Mouse (Mus musculus) c-Kit-positive CD71-positive TER-119-positive erythroid progenitor cells, embryonic 14.5 days (primary cell): ENCODE results near the gene Fam89b.

Experiments
- DNase-seq: peaks from one replicate; pipeline ENCODE4 v3.0.0-alpha.2; 2013; ENCODE audit warnings: low spot score

The Fam89b gene

DNA sequence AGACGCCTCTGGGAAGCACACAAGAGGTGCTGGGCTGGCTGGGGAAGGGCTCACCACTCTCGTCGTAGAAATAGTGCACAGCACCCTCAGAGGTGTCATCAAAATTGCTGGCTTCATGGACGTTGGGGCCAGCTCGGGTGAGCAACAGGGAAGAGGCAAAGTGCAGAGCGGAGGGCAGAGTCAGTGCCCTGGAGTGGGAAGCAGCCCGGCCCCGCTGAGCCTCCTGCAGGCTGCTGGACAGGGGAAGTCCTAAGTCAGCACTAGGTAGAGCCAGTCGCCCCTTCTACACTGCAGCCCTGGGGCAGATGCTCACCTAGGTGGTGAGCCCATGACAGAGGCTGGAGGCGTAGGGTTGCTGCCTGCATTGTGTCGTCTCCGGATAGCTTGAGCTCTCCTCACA is 45.2 kb downstream of the Fam89b start:
- no peak for DNase-seq

DNA sequence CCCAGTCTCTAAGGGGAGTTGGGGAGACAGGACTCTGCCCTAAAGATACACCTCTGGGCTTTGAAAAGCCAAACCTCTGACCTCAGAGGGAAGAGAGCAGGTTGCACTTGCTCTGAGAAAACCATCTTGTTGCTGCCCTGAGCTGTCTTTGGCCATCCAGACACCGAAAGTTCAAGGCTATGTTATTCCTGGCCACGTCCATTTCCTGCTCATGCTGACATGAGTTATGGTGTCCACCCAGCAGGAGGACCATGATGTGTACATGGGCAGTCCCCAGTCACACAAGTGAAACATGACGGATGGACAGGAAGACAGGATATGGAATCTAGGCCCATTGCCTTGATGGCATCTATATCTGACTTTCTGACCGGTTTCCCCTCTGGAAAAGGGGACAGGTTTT is 49.0 kb downstream of the Fam89b start:
- no peak for DNase-seq
